Mouse (Mus musculus) forebrain, postnatal 0 days (tissue): ENCODE measurements at regions not wholly inside any gene's neighbourhood (a gene's known extent, or its start where the extent isn't known, plus 50 kb on each side); places are given as distances from the start of the nearest gene placed in this dataset.
"Not testable (repeated sequence)": the region's sequence is repeated elsewhere in the genome, so short reads cannot be mapped to it uniquely, and the experiment has no call there.

Source experiments
- ATAC-seq: fragments of 200-750 bp; cut with Nextera tagmentation; 2 replicates; pipeline ENCODE4 v1.8.0; 2017; ENCODE audit warnings: mild to moderate bottlenecking, moderate library complexity
- DNase-seq: peaks from one replicate; pipeline ENCODE4 v3.0.0-alpha.2; 2015
- H3K27ac ChIP-seq: fragments of 300-500 bp; sonication (generic); 2 replicates; pipeline ENCODE4 v1.5.1; 2014; ENCODE audit warnings: low read depth, mild to moderate bottlenecking, antibody characterized with exemption, low read length, moderate library complexity, mixed read lengths
- H3K27me3 ChIP-seq: fragments of 300-500 bp; sonication (generic); 2 replicates; pipeline ENCODE4 v1.6.1; 2014; ENCODE audit warnings: mild to moderate bottlenecking, low read length, mixed read lengths; ENCODE audit not compliant: insufficient read depth
- H3K36me3 ChIP-seq: fragments of 300-500 bp; sonication (generic); 2 replicates; pipeline ENCODE4 v1.6.1; 2014; ENCODE audit warnings: mild to moderate bottlenecking, moderate library complexity; ENCODE audit not compliant: insufficient read depth
- H3K4me1 ChIP-seq: fragments of 300-500 bp; sonication (generic); 2 replicates; pipeline ENCODE4 v1.6.1; 2014; ENCODE audit warnings: antibody characterized with exemption; ENCODE audit not compliant: insufficient read depth
- H3K4me2 ChIP-seq: fragments of 300-500 bp; sonication (generic); 2 replicates; pipeline ENCODE4 v1.6.1; 2014; ENCODE audit warnings: low read depth, mild to moderate bottlenecking, moderate library complexity
- H3K4me3 ChIP-seq: fragments of 300-500 bp; sonication (generic); 2 replicates; pipeline ENCODE4 v1.5.1; 2014; ENCODE audit warnings: low read depth, low read length, mixed read lengths
- H3K9ac ChIP-seq: fragments of 300-500 bp; sonication (generic); 2 replicates; pipeline ENCODE4 v1.6.1; 2014; ENCODE audit warnings: mild to moderate bottlenecking
- H3K9me3 ChIP-seq: fragments of 300-500 bp; sonication (generic); 2 replicates; pipeline ENCODE4 v1.6.1; 2016; ENCODE audit warnings: low read length
- CTCF ChIP-seq: sonication (generic); IDR thresholded peaks from 2 replicates; pipeline ENCODE4 v1.5.1; 2016; ENCODE audit warnings: antibody characterized with exemption, control low read depth, low read depth
- WGBS: fragments of 180-500 bp; shearing (Covaris S2); extraction: QIAGEN DNeasy Blood & Tissue Kit; methylation state at CpG from one replicate; pipeline ENCODE4 v1.1.7; 2014; 5-methylcytosine and 5-hydroxymethylcytosine counted together

GRCm38 (mm10) chr14:52654355-52654754, 158.8 kb upstream of the Olfr1507 start:
- Histone ChIP-seq H3K27ac (no peak overlapping the region), H3K27me3 (no peaks in the 10 kb centered on the region), H3K4me1 (no peaks in the 10 kb centered on the region), H3K4me3 (no peak overlapping the region), H3K9me3 (no peaks in the 10 kb centered on the region), H3K4me2 (no peak overlapping the region), H3K9ac (no peak overlapping the region), H3K36me3 (no peaks in the 10 kb centered on the region)
- 68% methylated on average over 6 of the region's 6 CpGs for WGBS
- 0 out of 2 replicates have a peak, but pooled peaks have one; percentile 2 for TF ChIP-seq CTCF
- ATAC-seq (no peak), DNase-seq (no peak)

GRCm38 (mm10) chr14:52638179-52638578, 142.6 kb upstream of the Olfr1507 start:
- H3K4me1 ChIP-seq, result no peaks in the 10 kb centered on the region
- H3K27me3 ChIP-seq, result no peaks in the 10 kb centered on the region
- WGBS, result 66% methylated on average over 2 of the region's 2 CpGs
- ATAC-seq (no peak), DNase-seq (no peak)
- no peak overlapping the region for H3K4me2 ChIP-seq
- no peak overlapping the region for H3K27ac ChIP-seq
- TF ChIP-seq CTCF, result no peak
- no peaks in the 10 kb centered on the region for H3K36me3 ChIP-seq
- no peaks in the 10 kb centered on the region for H3K9me3 ChIP-seq
- no peak overlapping the region for H3K9ac ChIP-seq
- no peak overlapping the region for H3K4me3 ChIP-seq

GRCm38 (mm10) chr14:52622184-52622583, 126.6 kb upstream of the Olfr1507 start:
- Histone ChIP-seq H3K4me2 (no peak overlapping the region), H3K4me1 (no peaks in the 10 kb centered on the region), H3K27ac (no peak overlapping the region), H3K4me3 (no peak overlapping the region), H3K9me3 (no peaks in the 10 kb centered on the region), H3K36me3 (no peaks in the 10 kb centered on the region), H3K9ac (no peak overlapping the region), H3K27me3 (no peaks in the 10 kb centered on the region)
- no peak for DNase-seq
- 34% methylated on average over 4 of the region's 4 CpGs for WGBS
- no peak for ATAC-seq
- TF ChIP-seq CTCF, result no peak

- no peak overlapping the region for H3K4me2 ChIP-seq
- H3K4me1 ChIP-seq, result no peaks in the 10 kb centered on the region
- H3K36me3 ChIP-seq, result no peaks in the 10 kb centered on the region
- TF ChIP-seq CTCF, result no peak
- no peak for ATAC-seq
- no peak overlapping the region for H3K9ac ChIP-seq
- no peak overlapping the region for H3K4me3 ChIP-seq
- WGBS, result 39% methylated on average over 3 of the region's 3 CpGs
- DNase-seq, result no peak
- no peak overlapping the region for H3K27ac ChIP-seq
- H3K9me3 ChIP-seq, result 0 out of 2 replicates have a peak, but pooled peaks cover 3% of the 10 kb centered on the region
- H3K27me3 ChIP-seq, result no peaks in the 10 kb centered on the region
Measured at GRCm38 (mm10) chr14:52580319-52580718, 84.8 kb upstream of the Olfr1507 start.

- Histone ChIP-seq H3K27me3 (no peaks in the 10 kb centered on the region), H3K36me3 (no peaks in the 10 kb centered on the region), H3K4me2 (no peak overlapping the region), H3K9ac (no peak overlapping the region), H3K4me3 (no peak overlapping the region), H3K27ac (no peak overlapping the region), H3K9me3 (no peaks in the 10 kb centered on the region), H3K4me1 (no peaks in the 10 kb centered on the region)
- no peak for ATAC-seq
- WGBS, result 82% methylated on average over 5 of the region's 5 CpGs
- DNase-seq, result no peak
- TF ChIP-seq CTCF, result no peak
Measured at GRCm38 (mm10) chr14:52566920-52567319, 71.4 kb upstream of the Olfr1507 start.

- TF ChIP-seq CTCF, result no peak
- WGBS, result 64% methylated on average over 4 of the region's 4 CpGs
Measured at GRCm38 (mm10) chr14:52565606-52566005, 70.1 kb upstream of the Olfr1507 start.

GRCm38 (mm10) chr14:52556340-52556739, 60.8 kb upstream of the Olfr1507 start:
- H3K9me3 ChIP-seq, H3K27ac ChIP-seq, H3K4me3 ChIP-seq, H3K9ac ChIP-seq, H3K4me2 ChIP-seq, H3K36me3 ChIP-seq, H3K27me3 ChIP-seq, ATAC-seq, H3K4me1 ChIP-seq, DNase-seq: not testable (repeated sequence)
- 94% methylated on average over 13 of the region's 13 CpGs for WGBS

More at GRCm38 (mm10) chr14:52565606-52566005, 70.1 kb upstream of the Olfr1507 start:
- no peaks in the 10 kb centered on the region for H3K9me3 ChIP-seq
- H3K4me3 ChIP-seq, result no peak overlapping the region
- no peaks in the 10 kb centered on the region for H3K27me3 ChIP-seq
- no peaks in the 10 kb centered on the region for H3K4me1 ChIP-seq
- DNase-seq, result no peak
- ATAC-seq, result no peak
- no peak overlapping the region for H3K27ac ChIP-seq
- no peaks in the 10 kb centered on the region for H3K36me3 ChIP-seq
- no peak overlapping the region for H3K4me2 ChIP-seq
- H3K9ac ChIP-seq, result no peak overlapping the region

- DNase-seq (no peak), ATAC-seq (no peak)
- Histone ChIP-seq H3K9me3 (no peaks in the 10 kb centered on the region), H3K27ac (no peak overlapping the region), H3K4me3 (no peak overlapping the region), H3K4me1 (no peaks in the 10 kb centered on the region), H3K9ac (no peak overlapping the region), H3K36me3 (no peaks in the 10 kb centered on the region), H3K4me2 (no peak overlapping the region), H3K27me3 (no peaks in the 10 kb centered on the region)
- no peak for TF ChIP-seq CTCF
Measured at GRCm38 (mm10) chr14:52553399-52553798, 57.9 kb upstream of the Olfr1507 start.
